Mouse (Mus musculus): ENCODE data around the gene Trpv5.

GRCm38 (mm10) chr6:41680669-41681068, at the start of gene Trpv5:
- TF ChIP-seq CTCF (IDR thresholded peaks at IDR 0.05; ENCODE audit: control insufficient read depth, insufficient read depth, low read length) = no peak
- TF ChIP-seq POLR2A (IDR thresholded peaks at IDR 0.05; ENCODE audit: borderline replicate concordance, control insufficient read depth, low read depth, low read length) = no peak

Measured in bone marrow, adult 2 months (tissue).